Mouse (Mus musculus) layer of hippocampus, postnatal 14 days (tissue): ENCODE measurements around the gene Cbx4. TPM values are rescaled to one million over a fixed set of nuclear protein-coding genes. Genes with fewer than 3 reads are reported as not detected.
A peak's percentile ranks its signal among the peaks of the same experiment; 100 is the strongest.

Experiments used
- DNase-seq, 2 experiments: peaks; one replicate each; pipeline ENCODE4 v3.0.0; 2021 to 2022; ENCODE audit warnings: low spot score in 2 of 2, mixed read lengths in 1 of 2
- long read RNA-seq, 2 experiments: library from polyadenylated mRNA; stranded (forward); transcript quantifications; one replicate each; pipeline ENCODE4 v2.0.0; 2021
- total RNA-seq, 2 experiments: library from RNA; stranded (reverse); gene quantifications; 2 replicates each; pipeline ENCODE4 v1.2.3; 2021

Gene Cbx4
- total RNA-seq = 10 to 100 TPM; 59.1 to 59.4 TPM
- long read RNA-seq, experiment 1, full-length matches to known transcripts = 42 of 60 reads
- long read RNA-seq, experiment 1, partial matches to known transcripts = 5 of 60 reads
- long read RNA-seq, experiment 1, other reads (novel, unspliced or antisense) = 13 of 60 reads
- long read RNA-seq, experiment 2, full-length matches to known transcripts = 49 of 74 reads
- long read RNA-seq, experiment 2, partial matches to known transcripts = 4 of 74 reads
- long read RNA-seq, experiment 2, other reads (novel, unspliced or antisense) = 21 of 74 reads

DNA sequence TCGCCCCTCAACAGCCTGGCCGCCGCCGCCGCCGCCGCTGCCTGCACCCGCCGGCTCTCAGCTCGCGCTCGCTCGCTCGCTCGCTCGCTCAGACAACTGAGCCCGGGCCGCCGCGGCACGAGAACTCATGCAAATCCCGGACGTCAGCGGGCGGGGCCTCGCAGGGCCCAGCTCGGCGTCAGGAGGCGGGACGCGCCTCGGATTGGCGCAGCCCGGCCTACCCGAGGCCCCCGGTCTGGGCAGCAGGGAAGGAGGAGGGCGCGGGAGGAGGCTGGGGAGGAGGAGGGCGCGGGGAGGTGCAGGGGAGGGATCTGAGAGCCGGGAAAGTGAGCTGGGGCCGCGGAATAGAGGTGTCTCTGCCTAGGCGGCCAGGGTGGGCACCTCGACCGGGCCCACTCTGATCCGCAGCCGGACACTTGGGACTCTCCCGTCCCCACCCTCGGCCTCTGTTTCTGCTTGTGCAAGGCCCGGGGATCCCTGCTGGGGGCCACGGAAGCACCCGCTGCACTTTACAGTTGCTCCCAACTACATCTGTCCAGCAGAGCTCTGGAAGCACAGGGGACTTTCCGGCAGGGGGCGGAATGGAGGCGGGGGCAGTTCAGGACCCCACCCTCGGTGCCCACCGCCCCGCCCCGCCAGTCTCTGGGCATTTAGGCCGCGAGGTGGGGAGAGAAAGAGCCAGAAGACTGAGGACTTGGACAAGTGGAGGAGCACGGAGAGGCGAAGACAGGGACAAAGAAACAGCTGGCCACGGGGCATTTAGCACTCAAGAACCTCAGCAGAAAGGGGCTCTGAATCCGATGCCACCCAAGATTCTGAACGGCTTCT is at the start of gene Cbx4:
Cbx4 (minus strand) TSS at position 78 of the 828 bp plus-strand sequence.
- DNase-seq = peak; percentile 83 to 92

DNA sequence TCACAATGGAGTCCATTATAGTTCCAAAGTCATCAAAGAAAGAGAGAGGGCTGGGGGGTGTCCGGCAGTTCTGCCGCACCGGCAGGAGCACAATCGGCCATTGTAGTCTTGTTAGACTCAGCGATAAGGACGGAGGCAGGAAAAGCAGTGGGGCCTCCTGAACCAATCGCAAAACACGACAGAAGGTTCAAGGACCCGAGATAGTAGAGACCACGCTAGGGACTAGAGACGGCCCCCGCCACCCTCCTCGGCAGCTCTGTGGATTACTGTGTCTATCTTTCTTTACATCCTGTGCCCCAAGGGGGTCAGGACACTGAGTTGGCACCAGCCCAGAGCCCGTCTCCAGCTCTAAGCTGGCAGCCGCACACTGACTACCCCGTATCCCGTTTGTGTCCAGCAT is 48.6 kb upstream of the Cbx4 start:
- DNase-seq = no peak

DNA sequence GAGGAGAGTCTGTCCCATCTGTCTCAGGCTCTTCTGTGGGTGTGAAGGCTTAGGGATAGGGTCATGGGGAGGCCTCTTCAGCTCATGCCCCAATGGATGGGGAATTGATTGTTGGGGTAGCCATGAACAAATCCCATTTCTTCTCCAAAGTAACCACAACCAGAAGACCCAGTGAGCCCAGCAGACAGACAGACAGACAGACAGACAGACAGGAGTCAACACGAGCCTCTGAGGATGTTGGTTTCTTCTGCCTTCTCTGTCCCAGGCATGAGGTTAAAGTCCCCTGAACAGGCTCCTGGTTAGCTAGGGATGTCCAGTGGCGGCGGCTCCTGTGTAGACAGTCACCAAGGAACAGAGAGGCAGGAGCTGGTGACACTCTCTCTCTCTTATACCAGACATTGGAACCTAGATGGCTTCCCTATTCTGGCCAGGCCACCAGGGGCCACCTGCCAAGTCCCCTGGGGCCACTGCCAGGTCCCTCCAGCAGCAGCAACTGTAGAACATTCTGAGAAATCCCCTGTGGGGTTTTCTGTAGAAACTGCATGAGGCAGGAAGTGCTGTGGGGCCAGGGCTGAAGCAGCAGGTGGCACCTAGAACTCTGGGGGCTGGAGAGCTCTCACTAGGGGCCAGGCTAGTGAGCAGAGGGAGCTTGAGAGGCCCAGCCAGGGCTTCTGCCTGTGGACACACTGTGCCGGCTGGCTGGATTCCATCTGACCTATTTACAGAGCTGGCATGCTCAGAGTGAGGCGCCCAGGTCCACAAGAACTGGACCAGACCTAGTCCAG is 47.6 kb upstream of the Cbx4 start:
- DNase-seq = peak; percentile 37 to 68

DNA sequence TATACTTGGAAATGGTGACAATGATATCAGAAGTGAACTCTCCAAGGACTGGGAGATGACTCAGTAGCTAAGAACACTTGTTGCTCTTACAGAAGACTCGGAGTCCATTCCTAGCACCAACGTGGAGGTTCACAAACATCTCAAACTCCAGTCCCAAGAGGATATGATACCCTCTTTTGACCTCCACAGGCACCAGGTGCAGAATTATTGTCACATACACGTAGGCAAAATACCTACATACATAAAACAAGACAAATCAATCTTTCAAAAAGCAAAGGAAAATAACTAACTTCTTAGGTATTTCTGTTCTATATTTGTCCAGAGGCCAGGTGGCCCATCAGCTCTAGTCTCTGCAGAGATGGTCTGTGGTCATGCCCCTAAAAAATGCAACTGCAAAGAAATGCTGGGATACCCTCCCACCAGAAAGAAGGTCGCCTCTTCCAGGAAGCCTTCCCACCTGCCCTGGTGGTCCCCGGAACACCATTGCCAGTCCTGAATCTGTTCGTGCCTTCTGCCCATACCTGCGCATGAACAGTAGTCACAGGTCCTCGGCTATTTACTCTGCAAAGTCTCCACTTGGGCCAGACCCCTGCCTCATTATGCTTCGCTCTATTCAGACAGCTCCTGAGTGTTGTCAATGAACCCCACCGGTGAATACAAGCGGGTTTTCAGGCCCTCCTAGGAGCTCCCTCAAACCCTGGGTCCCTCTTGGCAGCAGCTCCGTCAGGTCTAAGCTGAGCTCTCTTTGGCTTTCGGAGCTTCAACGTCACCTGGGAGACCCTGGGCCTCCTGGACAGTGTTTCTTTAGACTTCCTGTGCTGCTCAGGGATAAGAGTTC is 46.4 kb upstream of the Cbx4 start:
- DNase-seq = no peak

DNA sequence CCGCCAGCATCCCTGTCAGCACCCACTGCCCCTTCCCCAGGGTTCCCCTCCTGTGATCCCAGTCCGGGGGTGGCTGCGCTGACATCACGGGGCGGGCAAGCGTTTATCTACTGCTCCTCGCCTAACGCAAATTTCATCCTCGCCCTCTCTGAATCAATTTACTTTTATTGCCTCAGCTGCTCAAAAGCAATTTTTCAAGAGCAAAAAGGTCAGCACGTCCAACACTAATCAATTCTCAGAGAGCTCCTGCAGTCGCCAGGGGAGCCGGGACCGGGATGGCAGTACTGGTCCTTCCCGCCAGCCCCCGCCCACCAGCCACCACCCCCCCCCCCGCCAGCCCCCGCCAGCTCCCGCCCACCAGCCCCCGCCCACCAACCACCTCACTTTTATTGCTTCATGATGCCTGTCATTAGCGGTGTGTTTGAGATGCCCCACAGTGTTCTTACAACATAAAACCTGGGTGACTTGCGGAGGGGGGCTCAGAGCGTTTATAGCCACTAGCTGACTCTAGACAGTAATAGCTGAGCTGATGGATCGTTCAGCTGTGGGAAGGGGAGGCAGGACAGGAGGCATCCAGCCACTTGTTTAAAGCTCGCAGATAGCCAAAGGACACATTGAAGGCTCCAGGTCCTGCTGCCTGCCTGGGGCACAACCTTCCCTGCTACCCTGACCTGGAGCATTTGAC is 44.2 kb upstream of the Cbx4 start:
- no peak for DNase-seq

DNA sequence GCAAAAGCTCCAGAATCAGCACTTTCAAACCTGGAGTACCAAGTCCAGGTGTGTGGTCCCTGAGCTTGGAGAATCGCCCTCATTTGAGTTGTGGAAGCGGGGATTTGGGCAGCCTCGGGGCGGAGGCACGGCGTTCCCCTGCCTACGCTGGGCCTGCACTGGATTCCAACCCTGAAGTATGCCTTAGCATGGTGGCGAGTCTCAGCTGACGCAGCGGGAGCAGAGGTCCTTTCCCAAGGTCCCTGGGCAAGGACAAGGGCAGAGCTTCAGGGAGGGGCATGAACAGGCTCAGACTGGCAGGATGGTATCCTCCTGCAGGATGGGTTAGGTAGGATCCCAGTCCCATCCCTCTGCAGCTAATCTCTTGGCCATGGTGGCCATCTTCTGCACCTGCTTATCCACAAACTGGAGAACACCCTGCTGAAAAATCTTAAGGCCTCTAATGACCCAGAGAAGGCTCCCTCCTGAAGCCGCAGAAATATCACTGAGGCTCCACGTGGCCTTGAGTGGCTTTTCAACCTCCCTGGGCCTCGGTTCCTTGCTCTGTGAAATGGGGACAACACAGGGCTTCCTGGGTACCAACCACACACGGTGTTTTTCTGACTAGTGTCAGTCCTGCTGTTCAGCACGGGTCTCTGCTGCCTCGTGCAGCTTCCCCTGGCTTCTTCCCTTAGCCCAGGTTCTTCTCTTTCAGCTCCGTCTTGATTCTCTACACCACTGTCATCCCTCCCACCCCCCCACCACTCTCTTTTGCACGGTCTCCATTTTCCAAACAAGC is 43.4 kb upstream of the Cbx4 start:
- DNase-seq = no peak

DNA sequence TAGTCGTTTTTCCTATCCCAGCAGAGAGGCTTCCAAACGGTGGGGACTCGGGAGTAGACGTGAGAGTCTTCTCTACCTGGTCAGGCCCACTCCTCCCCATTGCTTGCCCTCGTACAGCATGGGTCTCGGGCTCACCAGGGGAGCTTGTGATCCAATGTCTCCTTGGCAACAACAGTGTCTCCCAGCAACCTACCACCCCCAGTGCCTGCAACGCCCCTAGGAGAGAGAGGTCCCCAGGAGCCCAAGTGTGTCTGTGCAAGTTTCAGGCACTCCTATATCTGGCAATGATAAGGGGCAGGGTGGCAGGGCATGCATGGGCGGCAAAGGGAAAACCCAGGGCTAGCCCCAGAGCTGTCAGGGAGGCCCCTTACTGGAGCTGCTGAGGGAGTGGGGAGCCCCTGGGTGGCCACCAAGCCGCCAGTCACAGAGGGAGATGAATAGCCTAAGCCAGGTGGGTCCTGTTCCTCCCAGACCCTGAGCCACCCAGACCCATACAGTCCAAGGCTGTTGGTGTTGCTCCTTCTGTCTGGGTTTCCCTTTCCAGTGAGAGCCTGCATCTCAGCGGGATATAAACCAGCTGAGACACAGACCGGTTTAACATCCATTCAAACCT is 42.8 kb upstream of the Cbx4 start:
- DNase-seq = no peak

DNA sequence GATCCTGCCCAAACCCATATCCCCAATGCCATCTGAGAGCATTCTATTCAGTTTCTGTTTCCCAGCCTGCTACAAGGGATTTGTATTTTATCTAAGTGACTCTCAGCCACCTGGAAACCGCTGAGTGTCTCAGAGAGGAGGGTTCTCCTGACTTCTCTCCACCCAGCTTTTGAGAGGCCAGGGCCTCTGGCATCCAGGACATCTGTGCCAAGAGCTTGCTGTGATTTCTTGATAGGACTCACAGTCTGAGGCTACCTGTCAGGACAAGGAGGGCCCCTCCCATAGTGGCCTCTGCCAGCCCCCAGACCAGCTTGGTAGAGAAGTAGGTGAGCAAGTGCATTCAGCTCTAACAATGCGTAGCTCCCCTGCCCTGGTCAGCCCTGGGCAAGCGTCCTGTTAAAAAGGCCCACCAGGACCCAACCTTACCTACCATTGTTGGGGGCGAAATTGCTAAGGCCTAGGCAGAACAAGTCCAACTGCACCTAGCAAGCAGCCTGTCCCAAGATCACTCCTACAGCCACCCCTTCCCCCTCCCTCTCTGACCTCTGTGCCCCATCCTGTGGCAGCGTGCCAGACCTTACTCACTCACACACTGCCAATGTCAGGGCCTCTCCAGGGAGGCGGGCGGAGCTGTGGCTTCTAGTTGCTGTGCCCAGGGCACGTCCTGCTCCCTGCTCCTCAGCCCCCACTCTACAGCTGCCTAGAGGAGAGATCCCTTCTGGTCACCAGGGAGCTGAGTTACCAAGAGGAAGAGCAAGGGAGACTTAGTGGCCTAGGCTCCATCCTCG is 41.9 kb upstream of the Cbx4 start:
- no peak for DNase-seq

DNA sequence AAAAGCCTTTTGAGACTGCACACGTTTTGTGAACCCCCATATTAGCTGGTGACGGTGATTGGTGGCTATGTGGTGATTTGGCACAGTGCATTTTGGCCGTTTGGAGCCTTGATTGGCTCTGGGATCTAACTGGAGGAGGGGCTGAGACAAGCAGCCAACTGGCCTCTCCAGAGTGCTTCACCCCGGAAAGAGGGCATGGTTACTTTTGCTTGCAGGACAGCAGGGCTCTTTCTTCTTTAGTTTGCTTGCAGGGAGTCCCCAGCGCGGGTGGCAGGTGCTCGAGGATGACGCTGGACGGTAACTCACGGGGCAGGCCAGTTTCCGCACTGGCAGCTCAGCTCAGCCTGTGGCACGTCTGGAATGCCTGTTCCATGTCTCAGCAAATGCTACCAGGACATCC is 41.1 kb upstream of the Cbx4 start:
- DNase-seq = no peak

DNA sequence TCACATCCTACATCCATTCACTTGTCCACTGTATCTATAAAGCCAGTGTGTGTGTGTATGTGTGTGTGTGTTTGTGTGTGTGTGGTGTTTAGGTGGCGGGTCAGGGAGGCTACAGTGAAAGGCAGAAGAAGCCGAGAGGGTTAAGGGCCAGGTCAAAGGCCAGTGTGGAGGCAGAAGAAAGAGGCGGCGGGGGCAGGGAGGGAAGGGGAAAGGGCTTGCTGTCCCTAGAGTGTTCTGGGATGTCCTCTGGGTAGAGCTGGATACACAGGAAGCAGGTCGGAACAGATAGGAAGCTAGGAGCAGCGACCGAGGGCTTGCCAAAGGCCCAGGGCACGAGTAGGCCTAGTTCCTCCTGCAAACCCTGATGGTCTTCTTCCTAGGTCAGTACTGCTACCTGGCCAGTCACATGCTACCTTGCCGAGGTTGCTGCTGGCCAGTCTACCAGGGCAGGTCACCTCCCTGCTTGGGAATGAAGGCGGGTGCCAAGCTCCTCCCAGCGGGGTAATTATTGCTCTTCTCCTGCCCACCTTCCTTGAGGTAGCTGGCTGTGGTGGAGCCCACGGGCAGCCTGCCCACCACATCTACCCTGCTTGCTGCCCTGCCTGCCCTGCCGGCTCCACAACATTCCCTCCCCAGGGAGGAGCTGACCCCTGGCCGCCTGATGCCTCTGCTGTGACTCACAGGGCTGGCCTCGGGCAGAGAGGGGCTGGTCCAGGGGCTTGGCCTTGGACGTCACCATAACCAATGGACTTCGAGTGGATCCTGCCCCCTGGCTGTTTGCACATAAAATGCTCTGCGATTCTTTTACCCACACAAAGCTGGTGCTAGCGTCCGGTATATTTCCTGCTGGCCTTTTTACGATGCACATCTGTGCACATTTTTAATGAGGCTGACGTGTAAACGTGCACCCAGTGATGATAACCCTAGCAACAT is 40.2 kb upstream of the Cbx4 start:
- peak; percentile 43 to 44 for DNase-seq

DNA sequence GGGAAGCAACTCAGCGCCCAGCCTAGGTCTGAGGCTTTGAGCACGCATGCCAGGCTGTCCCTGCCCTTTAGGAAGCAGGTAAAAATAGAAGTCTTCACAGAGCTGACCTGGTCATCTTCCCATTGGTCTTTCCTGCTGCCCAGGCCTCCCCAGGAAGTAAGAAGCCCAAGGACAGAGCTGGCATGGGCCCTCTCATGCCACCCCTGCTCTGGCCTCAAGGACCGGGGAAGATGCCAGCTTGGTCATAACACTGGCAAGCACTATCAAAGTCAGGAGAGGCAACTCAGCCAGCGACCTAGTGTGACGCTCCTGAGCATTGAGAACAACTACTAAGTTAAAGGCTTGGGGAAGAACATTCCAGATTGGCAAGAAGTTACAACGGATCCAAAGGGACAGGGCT is 38.5 kb upstream of the Cbx4 start:
- no peak for DNase-seq

DNA sequence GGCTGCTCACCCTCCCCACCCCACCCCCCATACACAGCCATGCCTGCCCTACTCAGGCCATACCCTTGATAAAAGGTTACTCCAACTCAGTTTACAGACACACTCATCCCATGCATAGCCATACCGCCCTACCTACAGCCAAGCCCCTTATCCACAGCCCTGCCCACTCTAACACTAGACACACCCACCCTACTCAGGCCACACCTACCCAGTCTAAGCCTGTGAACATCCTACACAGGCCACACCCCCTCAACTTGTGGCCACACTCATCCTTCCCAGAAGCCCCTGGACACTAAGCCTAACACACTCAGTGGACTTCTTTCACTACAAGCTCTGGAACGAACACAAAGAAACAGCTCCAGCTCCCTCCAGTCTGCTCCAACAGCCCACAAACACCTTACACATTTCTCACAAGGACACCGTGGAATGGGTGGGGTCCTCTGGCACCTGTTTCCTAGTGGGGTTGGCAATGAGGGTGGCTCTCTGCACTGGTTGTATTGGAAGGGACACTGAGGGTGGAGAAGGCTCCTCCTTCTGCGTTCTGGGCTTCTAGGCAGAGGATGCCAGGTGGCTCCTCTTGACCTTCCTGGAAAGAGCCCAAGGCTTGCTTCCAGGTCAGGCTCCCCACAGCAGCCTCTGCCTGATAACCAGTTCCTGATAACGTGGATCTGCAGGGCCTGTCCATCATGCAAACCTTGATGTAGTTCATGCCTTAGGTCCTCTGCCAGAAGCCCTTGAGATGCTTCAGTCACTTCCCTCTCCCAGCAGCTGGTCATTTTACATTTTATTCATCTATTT is 37.7 kb upstream of the Cbx4 start:
- DNase-seq = no peak

DNA sequence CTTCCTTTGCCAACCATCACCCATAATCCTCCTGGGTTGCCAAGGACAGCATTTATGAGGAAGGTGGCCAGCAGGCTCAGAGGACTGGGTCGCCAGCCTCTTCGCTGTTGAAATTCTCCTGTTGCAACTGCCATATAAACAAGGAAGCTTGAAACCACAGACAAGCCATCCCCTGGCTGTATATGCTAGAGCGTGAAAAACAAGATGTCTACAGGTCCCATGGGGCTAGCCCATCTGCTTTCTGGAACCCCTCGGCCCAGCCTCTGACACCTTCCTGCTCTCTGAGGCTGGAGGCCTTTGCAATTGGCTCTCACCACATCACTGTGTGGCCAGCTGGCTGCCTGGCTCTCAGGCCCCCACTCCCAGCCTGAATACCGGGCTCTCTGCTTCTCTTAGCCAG is 36.4 kb upstream of the Cbx4 start:
- DNase-seq = no peak

DNA sequence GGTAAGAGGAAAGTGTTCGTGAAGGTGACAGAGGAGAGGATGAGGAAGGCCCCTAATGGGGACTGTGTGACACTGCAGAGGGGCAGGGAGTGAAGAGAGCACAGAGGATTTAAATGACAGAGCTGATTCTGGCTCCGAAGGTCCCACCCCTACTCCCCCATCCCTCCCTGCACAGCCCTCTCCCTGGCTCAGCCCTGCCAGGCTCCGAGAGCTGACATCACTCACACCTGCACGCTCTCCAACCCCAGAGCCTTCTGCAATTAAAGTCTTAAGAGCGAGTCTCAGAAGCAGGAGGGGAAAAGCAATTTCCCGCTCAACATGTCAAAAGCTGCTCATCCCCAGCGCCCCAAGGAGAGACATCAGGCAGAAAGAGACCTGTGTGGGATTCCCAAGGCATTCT is 32.9 kb upstream of the Cbx4 start:
- DNase-seq = no peak

DNA sequence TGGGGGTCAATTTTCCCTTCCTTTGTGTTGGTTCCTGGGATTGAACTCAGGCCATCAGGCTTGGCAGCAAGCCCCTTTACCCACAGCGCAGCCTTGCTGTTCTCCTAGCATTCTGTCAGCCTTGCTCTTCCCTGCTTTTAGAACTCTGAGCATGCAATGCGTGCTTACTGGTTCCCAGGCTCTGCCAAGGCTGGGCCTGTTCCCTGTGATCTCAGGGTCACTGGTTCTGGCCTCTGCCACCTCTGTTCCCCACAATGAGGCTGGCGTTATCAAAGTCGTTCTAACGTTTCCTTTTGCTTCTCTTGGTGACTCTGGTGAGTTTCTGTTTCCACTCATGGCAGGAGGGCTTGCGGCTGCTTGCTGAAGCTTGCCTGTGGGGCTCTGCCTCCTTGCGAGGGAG is 31.9 kb upstream of the Cbx4 start:
- no peak for DNase-seq

DNA sequence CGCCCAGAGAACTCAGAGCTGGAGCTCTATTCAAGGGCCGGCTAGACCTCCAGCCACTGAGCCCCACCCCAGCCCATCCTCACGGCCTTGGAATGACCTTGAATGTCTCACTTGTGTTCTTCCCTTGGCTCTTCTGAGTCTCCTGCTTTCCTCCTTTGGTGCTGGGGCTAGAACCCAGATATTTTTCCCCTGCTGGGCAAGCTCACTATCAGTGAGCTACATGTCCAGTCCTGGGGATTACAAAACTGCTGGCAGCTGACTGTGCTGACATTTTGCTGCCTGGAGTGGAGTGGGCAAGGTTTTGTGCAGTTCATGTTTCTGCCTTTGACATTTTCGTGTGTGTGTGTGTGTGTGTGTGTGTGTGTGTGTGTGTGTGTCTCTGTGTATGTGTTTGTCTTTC is 31.0 kb upstream of the Cbx4 start:
- no peak for DNase-seq
